Mouse (Mus musculus): ENCODE measurements around the gene Fam227a. TPM values are rescaled to one million over a fixed set of nuclear protein-coding genes. Genes with fewer than 3 reads are reported as not detected.
A peak's percentile ranks its signal among the peaks of the same experiment; 100 is the strongest.

Gene Fam227a
- 2.2 and 2.4 TPM in 2 replicates for polyA plus RNA-seq (2016; fragmentation: Nextera tagmentation; extraction: Ambion mirVana)

DNA sequence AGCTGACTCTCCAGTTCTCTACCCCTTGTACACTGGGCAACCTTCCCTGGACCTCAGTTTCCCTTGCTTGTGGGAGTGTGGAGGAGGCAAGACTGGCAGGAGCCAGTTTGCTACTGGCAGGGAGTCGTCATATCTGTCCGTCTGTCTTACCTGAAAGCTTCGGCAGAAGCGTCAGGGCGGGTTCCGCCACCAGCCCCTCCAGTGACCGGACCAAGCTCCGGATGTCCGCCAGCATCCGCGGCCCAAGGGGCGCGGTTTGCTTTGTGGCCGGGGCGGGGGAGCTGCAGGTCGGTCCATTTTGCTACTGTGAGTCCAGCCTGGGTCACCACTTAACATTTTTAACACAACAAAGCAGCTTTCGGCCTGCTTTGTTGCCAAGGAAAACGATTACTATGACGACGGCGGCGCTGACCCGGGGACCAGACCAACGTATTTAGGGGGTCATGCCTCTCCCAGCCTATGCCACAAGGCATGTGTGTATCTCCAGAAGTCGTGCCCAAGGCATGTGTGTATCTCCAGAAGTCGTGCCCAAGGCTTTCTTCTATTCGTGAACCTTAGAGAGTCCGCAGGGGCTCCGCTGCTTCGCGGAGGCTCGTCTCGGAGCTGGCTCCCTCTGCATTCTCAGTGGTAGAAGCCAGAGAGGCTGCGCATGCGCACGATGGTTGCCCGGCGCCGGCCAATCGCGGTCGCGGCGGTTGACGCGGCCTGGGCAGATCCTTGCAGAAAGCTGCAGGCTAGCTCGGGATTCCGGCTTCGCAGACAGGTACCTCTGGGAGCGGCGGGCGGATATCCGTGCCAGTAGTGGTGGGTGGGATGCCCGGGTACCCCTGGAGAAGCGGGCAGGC lies at the start of gene Fam227a, which contains the start of gene Cby1:
Gene Fam227a, minus strand, starts transcription at position 426 of the 845 bp plus-strand sequence.
Gene Cby1, plus strand, starts transcription at position 669 of the 845 bp plus-strand sequence.
- Histone ChIP-seq H3K27me3 (ENCODE audit: insufficient read depth, poor library complexity, severe bottlenecking) (no peaks in the 10 kb centered on the region), H3K4me1 (replicated peaks) (peaks cover 19% of the 10 kb centered on the region), H3K4me3 (peak within 1 kb of the TSS; percentile 84), H3K9me3 (peaks cover 6% of the 10 kb centered on the region; the same call in 1 of the 2 replicates), H3K27ac (peak within 1 kb of the TSS; percentile 100), H3K36me3 (peaks cover 28% of the 10 kb centered on the region)
- peak; percentile 98 for DNase-seq (ENCODE audit: low spot score)
- under 1% methylated on average over 55 of the region's 55 CpGs for WGBS

DNA sequence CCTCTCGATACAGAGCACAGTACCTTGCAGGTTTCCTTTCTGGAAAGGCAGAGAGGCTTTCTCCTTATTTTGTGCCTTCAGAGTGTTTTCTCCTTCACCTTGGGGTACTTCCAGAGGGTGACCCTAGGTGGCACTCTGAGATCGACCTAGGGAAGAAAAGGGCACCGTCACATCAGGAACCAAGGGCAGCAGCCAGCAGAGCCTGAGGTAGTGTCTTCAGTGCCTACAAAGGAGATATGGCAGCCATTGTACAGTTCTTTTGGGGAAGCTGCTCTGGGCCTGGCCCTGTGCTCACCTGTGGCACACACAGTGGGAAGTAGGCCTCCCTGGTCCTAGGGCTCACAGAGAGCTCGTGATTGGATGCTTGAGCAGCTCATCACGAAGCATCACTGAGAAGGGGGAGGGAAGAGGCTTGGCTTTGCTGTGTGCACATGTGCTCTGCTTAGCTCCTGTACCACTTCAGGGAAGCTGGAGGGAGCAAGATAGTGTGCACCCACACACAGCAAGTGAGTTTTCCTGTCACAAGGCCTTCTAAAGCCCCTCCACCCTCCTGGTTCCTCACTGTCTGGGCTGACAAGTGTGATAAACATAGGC lies 49.6 kb upstream of the Fam227a start:
- WGBS, result 92% methylated on average over 5 of the region's 5 CpGs
- no peaks in the 10 kb centered on the region for H3K4me1 ChIP-seq (replicated peaks)
- H3K27ac ChIP-seq, result no peak overlapping the region
- DNase-seq (ENCODE audit: low spot score), result no peak
- H3K9me3 ChIP-seq, result no peaks in the 10 kb centered on the region
- no peak overlapping the region for H3K4me3 ChIP-seq
- H3K27me3 ChIP-seq (ENCODE audit: insufficient read depth, poor library complexity, severe bottlenecking), result no peaks in the 10 kb centered on the region
- H3K36me3 ChIP-seq, result peaks cover 71% of the 10 kb centered on the region

DNA sequence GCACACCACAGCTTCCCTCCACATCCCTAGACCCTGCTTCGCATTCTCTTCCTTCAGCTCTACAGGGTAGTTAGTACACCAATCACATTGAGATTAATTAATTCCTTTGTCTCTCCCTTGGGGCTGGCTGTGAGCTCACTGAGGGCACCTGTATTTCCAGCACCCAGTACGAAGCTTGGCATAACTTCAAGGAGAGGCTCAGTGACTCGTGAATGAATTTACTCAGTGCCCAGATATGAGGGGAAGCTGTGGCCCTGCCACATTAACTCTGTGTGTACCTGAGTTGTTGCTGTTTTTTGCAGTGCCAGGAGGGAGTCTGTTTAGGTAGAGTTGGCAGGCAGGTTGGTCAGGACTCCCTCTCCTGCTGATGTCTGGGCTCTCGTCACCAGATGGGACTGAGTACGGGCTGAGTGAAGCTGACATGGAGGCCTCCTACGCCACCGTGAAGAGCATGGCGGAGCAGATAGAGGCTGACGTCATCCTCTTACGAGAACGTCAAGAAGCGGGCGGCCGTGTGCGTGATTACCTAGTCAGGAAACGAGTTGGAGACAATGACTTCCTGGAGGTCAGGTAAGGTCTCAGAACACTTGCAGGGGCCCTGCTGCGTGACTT lies 48.0 kb upstream of the Fam227a start:
- Histone ChIP-seq H3K36me3 (peaks cover 55% of the 10 kb centered on the region), H3K27ac (no peak overlapping the region), H3K9me3 (no peaks in the 10 kb centered on the region), H3K27me3 (ENCODE audit: insufficient read depth, poor library complexity, severe bottlenecking) (no peaks in the 10 kb centered on the region), H3K4me1 (replicated peaks) (no peaks in the 10 kb centered on the region), H3K4me3 (no peak overlapping the region)
- WGBS, result 94% methylated on average over 17 of the region's 17 CpGs
- no peak for DNase-seq (ENCODE audit: low spot score)

DNA sequence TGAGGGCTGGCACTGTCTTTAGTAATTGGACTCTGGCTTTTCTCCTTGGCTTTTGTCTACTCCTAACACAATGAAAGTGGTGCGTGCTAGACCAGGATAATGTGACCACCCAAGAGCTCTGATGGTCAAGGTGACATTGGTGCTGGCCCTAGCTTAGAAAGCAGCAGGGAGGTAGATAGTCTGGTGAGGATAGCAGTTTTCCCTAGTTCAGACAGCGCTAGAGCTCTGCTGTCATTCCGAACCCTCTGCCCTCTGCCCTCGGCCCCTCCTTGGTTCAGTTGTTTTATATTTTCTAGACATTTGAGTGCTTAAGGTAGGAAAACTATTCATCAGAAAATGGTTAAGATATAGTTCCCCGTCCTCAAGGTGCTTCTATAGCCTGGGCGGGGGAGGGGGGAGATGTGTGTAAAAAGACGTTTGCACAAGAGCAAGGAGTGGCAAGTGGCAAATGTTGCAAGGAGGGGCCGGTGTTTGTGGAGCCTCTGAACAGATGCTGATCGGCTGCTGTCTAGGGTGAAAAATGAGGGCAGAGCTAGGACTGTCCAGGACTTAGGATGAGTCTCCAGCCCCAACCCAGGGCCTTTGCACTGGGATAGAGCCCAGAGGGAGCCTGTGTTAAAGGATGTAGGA lies 38.9 kb upstream of the Fam227a start:
- Histone ChIP-seq H3K4me1 (replicated peaks) (peaks cover 28% of the 10 kb centered on the region), H3K27me3 (ENCODE audit: insufficient read depth, poor library complexity, severe bottlenecking) (no peaks in the 10 kb centered on the region), H3K4me3 (no peak overlapping the region), H3K9me3 (no peaks in the 10 kb centered on the region), H3K27ac (no peak overlapping the region), H3K36me3 (peaks cover 44% of the 10 kb centered on the region)
- WGBS, result 82% methylated on average over 9 of the region's 9 CpGs
- no peak for DNase-seq (ENCODE audit: low spot score)

DNA sequence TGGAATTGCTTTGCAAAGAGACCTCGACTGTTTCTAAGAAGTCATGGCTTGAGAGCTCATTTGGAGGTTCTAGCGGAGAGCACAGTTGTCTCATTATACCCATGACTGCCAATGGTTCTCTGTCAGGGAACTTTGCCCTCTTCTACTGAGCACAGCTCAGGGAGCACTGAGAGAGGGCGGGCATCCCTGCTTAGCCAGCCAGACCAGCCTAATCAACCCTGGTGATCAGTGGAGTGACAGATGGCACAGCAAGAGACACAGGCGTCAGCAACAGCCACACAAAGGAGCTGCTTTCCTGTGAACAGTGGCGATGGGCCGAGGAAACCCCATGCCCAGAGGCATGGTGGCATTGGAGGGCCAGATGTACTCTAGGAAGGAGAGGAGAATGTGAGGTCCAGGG lies 38.3 kb upstream of the Fam227a start:
- H3K4me3 ChIP-seq, result no peak overlapping the region
- 77% methylated on average over 6 of the region's 6 CpGs for WGBS
- H3K4me1 ChIP-seq (replicated peaks), result peaks cover 35% of the 10 kb centered on the region
- H3K27ac ChIP-seq, result peak overlapping the region; percentile 29; the same call in 1 of the 2 replicates
- no peak for DNase-seq (ENCODE audit: low spot score)
- no peaks in the 10 kb centered on the region for H3K9me3 ChIP-seq
- peaks cover 44% of the 10 kb centered on the region for H3K36me3 ChIP-seq
- H3K27me3 ChIP-seq (ENCODE audit: insufficient read depth, poor library complexity, severe bottlenecking), result no peaks in the 10 kb centered on the region

DNA sequence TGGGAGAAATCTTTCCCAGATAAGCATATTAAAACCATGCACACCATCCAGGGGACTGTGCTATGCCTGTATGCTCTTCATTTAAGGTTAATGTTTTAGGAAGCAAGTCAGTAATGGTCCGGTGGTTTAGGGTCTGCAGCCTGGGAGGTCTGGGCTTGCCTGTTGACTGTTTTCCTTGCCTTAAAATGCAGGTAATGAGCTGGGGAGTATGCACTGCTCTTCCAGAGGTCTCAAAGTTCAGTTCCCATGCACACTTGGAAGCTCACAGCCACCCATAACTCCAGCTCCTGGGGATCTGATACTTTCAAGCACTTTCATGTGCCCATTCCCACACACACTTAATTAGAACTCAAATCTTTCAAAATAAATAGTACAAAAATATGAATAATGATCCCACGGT lies 37.8 kb upstream of the Fam227a start:
- no peak for DNase-seq (ENCODE audit: low spot score)
- WGBS, result 92% methylated on average over 2 of the region's 2 CpGs
- no peaks in the 10 kb centered on the region for H3K9me3 ChIP-seq
- peaks cover 40% of the 10 kb centered on the region for H3K4me1 ChIP-seq (replicated peaks)
- no peak overlapping the region for H3K4me3 ChIP-seq
- H3K27ac ChIP-seq, result no peak overlapping the region
- peaks cover 44% of the 10 kb centered on the region for H3K36me3 ChIP-seq
- H3K27me3 ChIP-seq (ENCODE audit: insufficient read depth, poor library complexity, severe bottlenecking), result no peaks in the 10 kb centered on the region

DNA sequence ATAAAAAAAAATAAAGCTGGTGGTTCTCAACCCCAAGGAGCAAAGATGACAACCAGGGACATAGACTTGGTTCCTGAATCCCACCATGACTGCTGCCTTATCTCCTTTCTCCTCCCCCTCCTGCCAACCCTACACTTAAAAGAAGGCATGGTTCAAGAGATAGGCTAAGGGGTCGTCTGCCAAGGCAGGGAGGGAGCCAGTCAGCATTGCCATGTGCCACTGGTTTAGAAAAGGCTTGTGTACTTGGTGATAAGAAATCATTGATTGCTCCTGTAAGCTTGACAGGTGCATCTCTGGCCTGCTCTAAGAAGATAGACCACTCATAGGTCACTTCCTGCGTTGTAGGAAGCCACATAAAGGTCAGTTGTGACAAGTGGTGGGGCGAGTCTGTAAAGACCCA lies 36.8 kb upstream of the Fam227a start:
- Histone ChIP-seq H3K27me3 (ENCODE audit: insufficient read depth, poor library complexity, severe bottlenecking) (no peaks in the 10 kb centered on the region), H3K4me3 (no peak overlapping the region), H3K36me3 (peaks cover 44% of the 10 kb centered on the region), H3K4me1 (replicated peaks) (peaks cover 44% of the 10 kb centered on the region), H3K27ac (no peak overlapping the region), H3K9me3 (no peaks in the 10 kb centered on the region)
- WGBS, result 73% methylated on average over 3 of the region's 3 CpGs
- no peak for DNase-seq (ENCODE audit: low spot score)

DNA sequence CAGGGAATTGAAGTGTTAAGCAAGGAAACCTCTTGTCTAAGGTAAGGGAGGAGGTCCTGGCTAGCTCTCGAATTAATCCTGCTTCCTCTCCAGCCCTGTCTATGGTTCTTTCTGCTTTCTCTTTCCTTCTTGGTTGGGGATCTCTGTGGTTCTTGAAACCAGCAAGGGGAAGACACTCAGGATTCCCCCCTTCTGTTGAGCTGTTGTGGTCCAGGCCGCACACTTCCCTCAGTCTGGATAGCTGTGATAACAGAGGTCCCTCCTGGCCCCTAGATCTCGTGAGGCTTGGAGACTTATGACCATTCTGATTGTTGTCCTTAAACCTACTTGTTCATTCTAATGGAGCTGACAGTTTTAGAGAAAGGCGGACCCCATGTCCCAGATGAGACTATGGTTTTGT lies 35.8 kb upstream of the Fam227a start:
- 90% methylated on average over 4 of the region's 4 CpGs for WGBS
- Histone ChIP-seq H3K4me3 (no peak overlapping the region), H3K4me1 (replicated peaks) (peaks cover 52% of the 10 kb centered on the region)

DNA sequence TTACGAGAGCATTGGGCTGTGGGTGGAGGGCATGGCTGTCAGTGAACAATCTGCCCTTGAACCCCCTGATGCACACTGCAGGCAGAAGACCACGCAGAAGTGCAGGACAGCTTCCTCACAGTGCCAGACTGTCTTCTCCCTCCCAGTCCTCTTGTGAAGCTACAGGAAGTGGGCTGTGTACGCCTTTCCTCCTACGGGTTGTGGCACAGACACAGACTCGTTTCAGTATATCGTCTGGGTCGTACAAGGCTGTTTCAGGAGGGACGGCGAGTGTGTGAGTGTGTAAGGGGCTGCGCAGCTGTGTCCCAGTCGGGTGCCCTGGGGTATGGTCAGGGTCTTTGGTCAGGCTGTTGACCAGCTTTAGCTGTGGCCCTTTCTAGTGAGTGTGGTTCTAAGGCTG lies 35.0 kb upstream of the Fam227a start:
- peaks cover 37% of the 10 kb centered on the region for H3K36me3 ChIP-seq
- peak overlapping the region; percentile 35 for H3K27ac ChIP-seq
- no peak for DNase-seq (ENCODE audit: low spot score)
- H3K27me3 ChIP-seq (ENCODE audit: insufficient read depth, poor library complexity, severe bottlenecking), result no peaks in the 10 kb centered on the region
- WGBS, result 87% methylated on average over 11 of the region's 11 CpGs
- peak overlapping the region; percentile 18; the same call in 1 of the 2 replicates for H3K4me3 ChIP-seq
- H3K9me3 ChIP-seq, result no peaks in the 10 kb centered on the region
- peaks cover 55% of the 10 kb centered on the region for H3K4me1 ChIP-seq (replicated peaks)

More for the DNA sequence above, 35.8 kb upstream of the Fam227a start:
- Histone ChIP-seq H3K27ac (no peak overlapping the region), H3K9me3 (no peaks in the 10 kb centered on the region), H3K27me3 (ENCODE audit: insufficient read depth, poor library complexity, severe bottlenecking) (no peaks in the 10 kb centered on the region), H3K36me3 (peaks cover 42% of the 10 kb centered on the region)
- DNase-seq (ENCODE audit: low spot score), result no peak

DNA sequence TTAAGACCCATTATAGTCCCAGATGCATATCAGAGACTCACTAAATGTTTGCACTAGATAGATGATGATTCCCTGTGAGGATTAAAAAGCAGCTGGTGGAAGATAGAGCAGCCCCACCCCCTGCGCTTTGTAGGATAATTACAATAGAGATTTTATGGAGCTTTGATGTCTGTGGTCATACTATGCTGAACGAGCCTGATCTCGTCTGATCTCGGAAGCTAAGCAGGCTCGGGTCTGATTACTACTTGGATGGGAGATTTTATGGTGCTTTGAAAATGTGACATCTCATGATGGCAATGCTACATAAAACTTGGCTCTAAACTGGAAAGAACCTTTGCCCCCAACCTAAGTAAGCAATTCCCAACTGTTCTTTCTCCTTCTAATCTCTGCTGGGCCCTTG lies 33.6 kb upstream of the Fam227a start:
- H3K9me3 ChIP-seq, result no peaks in the 10 kb centered on the region
- 90% methylated on average over 5 of the region's 5 CpGs for WGBS
- peaks cover 36% of the 10 kb centered on the region for H3K36me3 ChIP-seq
- H3K4me3 ChIP-seq, result peak overlapping the region; percentile 97
- H3K27ac ChIP-seq, result no peak overlapping the region
- no peak for DNase-seq (ENCODE audit: low spot score)
- H3K4me1 ChIP-seq (replicated peaks), result peaks cover 62% of the 10 kb centered on the region
- H3K27me3 ChIP-seq (ENCODE audit: insufficient read depth, poor library complexity, severe bottlenecking), result no peaks in the 10 kb centered on the region

DNA sequence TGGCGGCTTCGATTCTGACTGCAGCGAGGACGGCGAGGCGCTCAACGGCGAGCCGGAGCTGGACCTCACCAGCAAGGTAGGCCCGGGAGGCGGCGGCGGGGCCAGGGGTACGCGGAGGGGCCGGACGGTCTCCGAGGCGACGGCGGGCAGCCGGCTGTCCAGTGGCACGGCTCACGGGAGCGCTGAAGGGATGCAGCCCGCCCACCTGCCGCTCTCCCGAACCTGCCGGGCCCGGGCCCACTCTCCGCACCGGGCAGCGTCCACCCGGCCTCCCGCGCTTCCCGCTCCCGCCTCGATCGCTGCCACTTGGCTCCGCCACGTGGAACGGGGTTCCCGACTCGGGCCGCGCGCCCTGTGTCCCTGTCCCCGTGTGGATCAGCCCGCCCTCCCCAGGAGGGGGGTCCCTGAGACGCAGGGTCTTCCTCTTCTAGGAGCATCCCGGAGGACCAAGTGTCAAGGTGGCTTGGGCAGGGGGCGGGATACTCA lies 32.3 kb upstream of the Fam227a start:
- no peak for DNase-seq (ENCODE audit: low spot score)
- Histone ChIP-seq H3K4me1 (replicated peaks) (peaks cover 63% of the 10 kb centered on the region), H3K27ac (peak overlapping the region; percentile 93)

DNA sequence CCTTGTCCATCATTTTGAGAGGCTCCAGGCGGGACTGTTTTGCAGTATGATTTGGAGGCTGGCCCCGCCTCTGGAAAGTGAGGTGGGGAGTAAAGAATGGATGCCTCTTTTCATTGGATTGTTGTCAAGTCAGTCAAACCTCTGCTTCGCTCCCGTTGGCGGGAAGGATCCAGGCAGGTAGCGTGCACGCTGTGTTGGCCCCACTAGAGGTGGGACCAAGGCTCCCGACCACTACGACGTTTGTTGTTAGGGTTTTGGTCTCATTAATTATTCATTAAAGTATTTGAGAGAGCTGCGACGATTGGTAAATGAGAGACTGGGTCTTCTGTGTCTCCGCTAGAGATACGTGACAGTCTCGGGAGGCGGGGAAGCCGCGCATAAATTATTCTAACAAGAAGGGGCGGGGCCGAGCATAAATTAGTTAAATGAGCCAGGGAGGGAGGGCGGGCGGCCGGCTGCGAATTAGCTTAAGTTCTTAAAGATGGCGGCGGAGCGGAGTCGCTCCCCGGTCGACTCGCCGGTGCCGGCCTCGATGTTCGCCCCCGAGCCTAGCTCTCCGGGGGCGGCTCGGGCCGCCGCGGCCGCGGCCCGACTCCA lies 31.8 kb upstream of the Fam227a start, which contains the start of gene Gtpbp1:
Gene Gtpbp1, plus strand, starts transcription at position 420 of the 597 bp plus-strand sequence.
- peaks cover 20% of the 10 kb centered on the region for H3K36me3 ChIP-seq
- H3K9me3 ChIP-seq, result no peaks in the 10 kb centered on the region
- H3K27me3 ChIP-seq (ENCODE audit: insufficient read depth, poor library complexity, severe bottlenecking), result no peaks in the 10 kb centered on the region
- peak within 1 kb of the TSS; percentile 93 for H3K27ac ChIP-seq
- peak within 1 kb of the TSS; percentile 97 for H3K4me3 ChIP-seq
- under 1% methylated on average over 45 of the region's 45 CpGs for WGBS
- DNase-seq (ENCODE audit: low spot score), result peak; percentile 96
- peaks cover 69% of the 10 kb centered on the region for H3K4me1 ChIP-seq (replicated peaks)

More for the DNA sequence above, 32.3 kb upstream of the Fam227a start:
- peak overlapping the region; percentile 97 for H3K4me3 ChIP-seq
- H3K27me3 ChIP-seq (ENCODE audit: insufficient read depth, poor library complexity, severe bottlenecking), result no peaks in the 10 kb centered on the region
- WGBS, result under 1% methylated on average over 53 of the region's 53 CpGs
- no peaks in the 10 kb centered on the region for H3K9me3 ChIP-seq
- H3K36me3 ChIP-seq, result peaks cover 23% of the 10 kb centered on the region

Data from hindbrain, embryonic 10.5 days (tissue).